In genomic region chr2:93285842-93286241, GRCm38 (mm10) we compare ENCODE assay signal across 12 mouse cellular contexts. TPM values are rescaled to one million over a fixed set of nuclear protein-coding genes. Genes with fewer than 3 reads are reported as not detected.
DNase-seq lines count a peak whose midpoint lies in the region; ATAC-seq and TF ChIP-seq lines count a peak whose summit lies in the region.
"Had no signal": no experiment of that assay in that cellular context is flagged by ENCODE, and none has a peak within 500 bp of the region (broad histone marks: within the 10 kb centered on the region; RNA-seq: fewer than 3 reads in every experiment).

No protein-coding gene starts in this region.

- WGBS in kidney, embryonic 15.5 days = 47% methylated on average over 8 of the region's 8 CpGs
- 71% methylated on average over 8 of the region's 8 CpGs for WGBS in kidney, adult 2 months
- 50% methylated on average over 8 of the region's 8 CpGs for WGBS in forebrain, embryonic 16.5 days
- WGBS in midbrain, embryonic 10.5 days = 62% methylated on average over 8 of the region's 8 CpGs
- WGBS in stomach, postnatal 0 days = 61% methylated on average over 8 of the region's 8 CpGs

- TF ChIP-seq EP300 in stomach, postnatal 0 days (optimal IDR thresholded peaks at IDR 0.05) = no peak

- no peak for TF ChIP-seq POLR2A in kidney, adult 2 months (IDR thresholded peaks at IDR 0.05; ENCODE audit: low read depth, low read length)

- no peak overlapping the region for H3K9ac ChIP-seq in kidney, embryonic 15.5 days
- peak overlapping the region; percentile 31; the same call in 1 of the 2 replicates for H3K9ac ChIP-seq in forebrain, embryonic 16.5 days (replicated peaks; ENCODE audit: low read depth, low read length)
- H3K9ac ChIP-seq in stomach, postnatal 0 days (ENCODE audit: low read length) = no peak overlapping the region
- H3K9ac ChIP-seq: limb, embryonic 13.5 days had no signal

- no peak for ATAC-seq in kidney, embryonic 15.5 days (replicated peaks; ENCODE audit: low FRiP score)
- no peak for ATAC-seq in forebrain, embryonic 16.5 days
- ATAC-seq in stomach, postnatal 0 days (ENCODE audit: low FRiP score, low TSS enrichment) = no peak

- H3K27me3 ChIP-seq in kidney, embryonic 15.5 days = no peaks in the 10 kb centered on the region
- H3K27me3 ChIP-seq in kidney, adult 2 months (replicated peaks; ENCODE audit: control insufficient read depth, insufficient read depth, low read length) = no peaks in the 10 kb centered on the region
- H3K27me3 ChIP-seq in forebrain, embryonic 16.5 days (replicated peaks; ENCODE audit: control insufficient read depth, insufficient read depth, low read length) = no peaks in the 10 kb centered on the region
- H3K27me3 ChIP-seq in midbrain, embryonic 10.5 days (ENCODE audit: low read depth, poor library complexity, severe bottlenecking) = no peaks in the 10 kb centered on the region
- H3K27me3 ChIP-seq in stomach, postnatal 0 days (ENCODE audit: control insufficient read depth, insufficient read depth, low read length) = no peaks in the 10 kb centered on the region

- no peak overlapping the region for H3K4me3 ChIP-seq in kidney, embryonic 15.5 days (replicated peaks)
- no peak overlapping the region for H3K4me3 ChIP-seq in kidney, adult 2 months (ENCODE audit: insufficient read depth, low read depth, low read length)
- no peak overlapping the region for H3K4me3 ChIP-seq in forebrain, embryonic 16.5 days (replicated peaks; ENCODE audit: low read length)
- H3K4me3 ChIP-seq in midbrain, embryonic 10.5 days = no peak overlapping the region
- H3K4me3 ChIP-seq in stomach, postnatal 0 days (ENCODE audit: low read depth, low read length) = no peak overlapping the region
- no peak overlapping the region for H3K4me3 ChIP-seq in layer of hippocampus, adult 2 months
- H3K4me3 ChIP-seq: limb, embryonic 13.5 days; myocyte had no signal

- H3K4me1 ChIP-seq in kidney, embryonic 15.5 days = peaks cover 89% of the 10 kb centered on the region
- H3K4me1 ChIP-seq in kidney, adult 2 months (ENCODE audit: control insufficient read depth, insufficient read depth, low read length) = peaks cover 5% of the 10 kb centered on the region
- H3K4me1 ChIP-seq in forebrain, embryonic 16.5 days (replicated peaks; ENCODE audit: control insufficient read depth, insufficient read depth, low read length) = peaks cover 51% of the 10 kb centered on the region
- H3K4me1 ChIP-seq in midbrain, embryonic 10.5 days = peaks cover 100% of the 10 kb centered on the region
- peaks cover 4% of the 10 kb centered on the region; the same call in 1 of the 2 replicates for H3K4me1 ChIP-seq in stomach, postnatal 0 days (replicated peaks; ENCODE audit: control insufficient read depth, insufficient read depth)

- H3K9me3 ChIP-seq in kidney, embryonic 15.5 days (replicated peaks) = no peaks in the 10 kb centered on the region
- no peaks in the 10 kb centered on the region for H3K9me3 ChIP-seq in forebrain, embryonic 16.5 days (ENCODE audit: control insufficient read depth, low read length)
- H3K9me3 ChIP-seq in midbrain, embryonic 10.5 days (replicated peaks) = no peaks in the 10 kb centered on the region
- H3K9me3 ChIP-seq in stomach, postnatal 0 days (ENCODE audit: control insufficient read depth, low read length) = no peaks in the 10 kb centered on the region
- H3K9me3 ChIP-seq: limb, embryonic 13.5 days had no signal

- H3K27ac ChIP-seq in kidney, embryonic 15.5 days = peak overlapping the region; percentile 10; the same call in 1 of the 2 replicates
- no peak overlapping the region for H3K27ac ChIP-seq in kidney, adult 2 months (ENCODE audit: insufficient read depth, low read depth, low read length)
- peak overlapping the region; percentile 88 for H3K27ac ChIP-seq in forebrain, embryonic 16.5 days (ENCODE audit: low read length)
- H3K27ac ChIP-seq in midbrain, embryonic 10.5 days (replicated peaks) = peak overlapping the region; percentile 91
- H3K27ac ChIP-seq in stomach, postnatal 0 days (replicated peaks) = 0 out of 2 replicates have a peak overlapping the region, but pooled peaks have one; percentile 6
- H3K27ac ChIP-seq in layer of hippocampus, adult 2 months = no peak overlapping the region
- H3K27ac ChIP-seq: limb, embryonic 13.5 days had no signal

- no peak overlapping the region for H3K4me2 ChIP-seq in kidney, embryonic 15.5 days
- H3K4me2 ChIP-seq in forebrain, embryonic 16.5 days (ENCODE audit: low read length) = no peak overlapping the region
- no peak overlapping the region for H3K4me2 ChIP-seq in stomach, postnatal 0 days (replicated peaks; ENCODE audit: low read depth)
- H3K4me2 ChIP-seq: limb, embryonic 13.5 days had no signal

- no peak for DNase-seq in kidney, adult 2 months
- DNase-seq in midbrain, embryonic 10.5 days (ENCODE audit: low spot score) = no peak
- DNase-seq in stomach, postnatal 0 days (ENCODE audit: low spot score) = no peak
- no peak for DNase-seq in spleen, postnatal 36 days (ENCODE audit: low spot score in 2 of 2)
- DNase-seq in spleen, postnatal 14 days (ENCODE audit: low spot score in 2 of 2) = no peak
- no peak for DNase-seq in layer of hippocampus, adult 2 months (ENCODE audit: low spot score in 2 of 2)
- DNase-seq: kidney, postnatal 25 days; right cerebral cortex, postnatal 14 days had no signal

- H3K36me3 ChIP-seq in kidney, embryonic 15.5 days = no peaks in the 10 kb centered on the region
- H3K36me3 ChIP-seq in kidney, adult 2 months (ENCODE audit: control insufficient read depth, insufficient read depth, low read length) = no peaks in the 10 kb centered on the region
- no peaks in the 10 kb centered on the region for H3K36me3 ChIP-seq in forebrain, embryonic 16.5 days (ENCODE audit: control insufficient read depth, insufficient read depth)
- peaks cover 2% of the 10 kb centered on the region; the same call in 1 of the 2 replicates for H3K36me3 ChIP-seq in midbrain, embryonic 10.5 days
- no peaks in the 10 kb centered on the region for H3K36me3 ChIP-seq in stomach, postnatal 0 days (ENCODE audit: control insufficient read depth, insufficient read depth, low read length)
- H3K36me3 ChIP-seq: limb, embryonic 13.5 days had no signal

- no peak for TF ChIP-seq CTCF in kidney, adult 2 months (conservative IDR thresholded peaks at IDR 0.05; ENCODE audit: insufficient read depth, insufficient read length, low read depth, low read length)
- no peak for TF ChIP-seq CTCF in stomach, postnatal 0 days (IDR thresholded peaks at IDR 0.05; ENCODE audit: low read depth)
- no peak for TF ChIP-seq CTCF in layer of hippocampus, adult 2 months (conservative IDR thresholded peaks at IDR 0.05)

RNA-seq across cellular contexts. Expression of gene Tspan18, which starts 48.5 kb away (rescaled TPM):
- 41.0 and 44.8 TPM in 2 replicates for polyA plus RNA-seq in kidney, embryonic 15.5 days (2015; fragmentation: Nextera tagmentation; extraction: Ambion mirVana)
- 18.9 and 20.9 TPM in 2 replicates for polyA plus RNA-seq in kidney, adult 2 months (2012; rRNA removed)
- 14.8 and 17.0 TPM in 2 replicates for polyA plus RNA-seq in forebrain, embryonic 16.5 days (2015; fragmentation: Nextera tagmentation; extraction: Ambion mirVana)
- 45.0 and 48.4 TPM in 2 replicates for polyA plus RNA-seq in midbrain, embryonic 10.5 days (2016; fragmentation: Nextera tagmentation; extraction: Ambion mirVana)
- polyA plus RNA-seq in stomach, postnatal 0 days (2015; fragmentation: Nextera tagmentation; extraction: Ambion mirVana) = 8.2 and 8.7 TPM in 2 replicates
- total RNA-seq in layer of hippocampus, adult 2 months (2021) = 10 to 100 TPM; 39.1 to 40.2 TPM

Comparison
In these comparisons a context has a peak if more than half of its experiments do, and no peak if none do; other contexts are left out.
1. H3K27ac ChIP-seq: peak in kidney, embryonic 15.5 days (single experiment), forebrain, embryonic 16.5 days (single experiment), midbrain, embryonic 10.5 days (single experiment) and stomach, postnatal 0 days (single experiment); none in kidney, adult 2 months (single experiment) and layer of hippocampus, adult 2 months (single experiment).